Mouse (Mus musculus): ENCODE data around the gene Asrgl1.

DNA sequence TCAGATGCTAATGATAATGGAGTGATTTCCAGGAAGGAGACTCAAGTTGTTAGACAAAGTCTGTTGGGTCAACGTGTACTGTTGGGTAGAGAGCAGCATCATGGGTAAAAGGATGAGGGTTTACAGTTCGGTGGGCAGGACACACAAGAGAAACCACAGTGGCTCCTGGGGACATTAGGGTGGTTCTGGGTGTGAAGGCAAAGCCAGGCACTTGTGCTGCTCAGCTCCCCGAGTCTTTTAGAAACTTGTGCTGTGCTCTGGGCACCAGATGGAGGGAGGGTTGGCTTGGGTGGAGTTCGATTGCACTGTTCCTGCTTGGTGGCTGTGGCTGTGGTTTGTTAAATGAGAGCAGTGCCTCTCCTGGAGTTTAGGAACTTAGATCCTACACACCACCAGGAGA, 31.4 kb downstream of the Asrgl1 start:
- no peak for TF ChIP-seq POLR2A (IDR thresholded peaks at IDR 0.05; ENCODE audit: control insufficient read depth, extremely low read depth, insufficient read depth, low read length, poor library complexity)
- TF ChIP-seq CTCF (IDR thresholded peaks at IDR 0.05; ENCODE audit: borderline replicate concordance, control insufficient read depth, extremely low read depth, insufficient read depth, low read length, poor library complexity), result no peak
